Mouse (Mus musculus) ES-Bruce4 (cell line): ENCODE measurements around the gene Slc2a3.
A peak's percentile ranks its signal among the peaks of the same experiment; 100 is the strongest.

ENCODE experiments used
- CTCF ChIP-seq: IDR thresholded peaks from one replicate; pipeline ENCODE4 v1.8.1; 2011; ENCODE audit warnings: low read depth, low read length
- EP300 ChIP-seq: IDR thresholded peaks from 2 replicates; pipeline ENCODE4 v1.6.1; 2011; ENCODE audit warnings: low read depth, low read length; ENCODE audit not compliant: insufficient read depth
- POLR2A ChIP-seq: IDR thresholded peaks from one replicate; pipeline ENCODE4 v1.8.1; 2011; ENCODE audit warnings: low read length; ENCODE audit not compliant: insufficient read depth

GRCm38 (mm10) chr6:122769771-122770759 is 31.4 kb downstream of the Slc2a3 start:
- no peak for TF ChIP-seq POLR2A
- TF ChIP-seq CTCF: no peak
- peak; percentile 92 for TF ChIP-seq EP300
